Mouse (Mus musculus) MEL (cell line): ENCODE data around the gene Muc5ac. TPM values are rescaled to one million over a fixed set of nuclear protein-coding genes. Genes with fewer than 3 reads are reported as not detected.

Experiments
- DNase-seq: peaks from one replicate; pipeline ENCODE4 v3.0.0; 2011; ENCODE audit warnings: low read depth, low spot score
- H3K27ac ChIP-seq: 2 replicates; pipeline ENCODE4 v1.5.1; 2012; ENCODE audit warnings: low read depth, mild to moderate bottlenecking, control low read depth, low read length, moderate library complexity; ENCODE audit not compliant: control insufficient read depth
- H3K27me3 ChIP-seq, 2 experiments: fragments of 150-350 bp in 1 of 2; sonication (generic) in 1 of 2; 2 replicates each; pipeline ENCODE4 v1.6.1; 2012; ENCODE audit warnings: low read length in 2 of 2, mild to moderate bottlenecking in 2 of 2, improper control_type of control experiment in 1 of 2, moderate library complexity in 1 of 2; ENCODE audit not compliant: insufficient read depth in 2 of 2, control insufficient read depth in 1 of 2
- H3K36me3 ChIP-seq, 2 experiments: 2 replicates each; pipeline ENCODE4 v1.6.1; 2012 to 2014; ENCODE audit warnings: low read length in 2 of 2, improper control_type of control experiment in 1 of 2, inconsistent platforms in 1 of 2, mild to moderate bottlenecking in 1 of 2; ENCODE audit not compliant: insufficient read depth in 2 of 2, control insufficient read depth in 1 of 2
- H3K4me1 ChIP-seq, 2 experiments: fragments of 150-350 bp in 1 of 2; sonication (generic) in 1 of 2; 2 replicates each; pipeline ENCODE4 v1.6.1; 2012; ENCODE audit warnings: low read length in 2 of 2, improper control_type of control experiment in 1 of 2, mild to moderate bottlenecking in 1 of 2; ENCODE audit not compliant: insufficient read depth in 2 of 2, control insufficient read depth in 1 of 2
- H3K4me3 ChIP-seq, 2 experiments: fragments of 150-350 bp in 1 of 2; sonication (generic) in 1 of 2; 2 replicates each; pipeline ENCODE4 v1.5.1; 2012; ENCODE audit warnings: low read depth in 2 of 2, low read length in 2 of 2, mild to moderate bottlenecking in 2 of 2, moderate library complexity in 2 of 2, control low read depth in 1 of 2, improper control_type of control experiment in 1 of 2; ENCODE audit not compliant: control insufficient read depth in 1 of 2, insufficient read depth in 1 of 2
- H3K79me2 ChIP-seq: 2 replicates; pipeline ENCODE4 v1.6.1; 2012; ENCODE audit warnings: mild to moderate bottlenecking, low read length, moderate library complexity; ENCODE audit not compliant: control insufficient read depth, poor library complexity, insufficient read depth
- H3K9ac ChIP-seq: 2 replicates; pipeline ENCODE4 v1.6.1; 2012; ENCODE audit warnings: low read depth, mild to moderate bottlenecking, control low read depth, low read length, moderate library complexity; ENCODE audit not compliant: control insufficient read depth, poor library complexity, severe bottlenecking
- H3K9me3 ChIP-seq: fragments of 150-350 bp; sonication (generic); replicated peaks from 2 replicates; pipeline ENCODE4 v1.6.1; 2012; ENCODE audit warnings: mild to moderate bottlenecking, low read length, improper control_type of control experiment, moderate library complexity; ENCODE audit not compliant: insufficient read depth
- BHLHE40 ChIP-seq: IDR thresholded peaks from 2 replicates; pipeline ENCODE4 v1.6.1; 2012; ENCODE audit warnings: low read depth, mild to moderate bottlenecking, inconsistent platforms, low read length, improper control_type of control experiment, borderline replicate concordance
- CHD1 ChIP-seq: IDR thresholded peaks from 2 replicates; pipeline ENCODE4 v1.6.1; 2012; ENCODE audit warnings: low read depth, mild to moderate bottlenecking, inconsistent platforms, low read length, improper control_type of control experiment
- CTCF ChIP-seq, 3 experiments: IDR thresholded peaks in 2 of 3; conservative IDR thresholded peaks in 1 of 3; 2 replicates each; pipeline ENCODE4 v1.5.1; 2011 to 2012; ENCODE audit warnings: low read length in 3 of 3, low read depth in 2 of 3, mild to moderate bottlenecking in 2 of 3, improper control_type of control experiment in 1 of 3, inconsistent platforms in 1 of 3, mixed read lengths in 1 of 3, moderate library complexity in 1 of 3; ENCODE audit not compliant: control insufficient read depth in 1 of 3, insufficient read depth in 1 of 3, poor library complexity in 1 of 3, severe bottlenecking in 1 of 3
- GABPA ChIP-seq: IDR thresholded peaks from 2 replicates; pipeline ENCODE4 v1.6.1; 2012; ENCODE audit warnings: low read depth, mild to moderate bottlenecking, inconsistent platforms, low read length, improper control_type of control experiment, moderate library complexity
- GATA1 ChIP-seq: IDR thresholded peaks from 2 replicates; pipeline ENCODE4 v1.6.1; 2011; ENCODE audit warnings: low read depth, low read length, improper control_type of control experiment
- JUND ChIP-seq: IDR thresholded peaks from 2 replicates; pipeline ENCODE4 v1.6.1; 2011; ENCODE audit warnings: low read depth, mild to moderate bottlenecking, improper control_type of control experiment, low read length
- KAT2A ChIP-seq: conservative IDR thresholded peaks from 2 replicates; pipeline ENCODE4 v1.6.1; 2012; ENCODE audit warnings: low read depth, low read length, improper control_type of control experiment, inconsistent platforms
- MAX ChIP-seq: IDR thresholded peaks from 2 replicates; pipeline ENCODE4 v1.6.1; 2011; ENCODE audit warnings: low read length, improper control_type of control experiment
- MAZ ChIP-seq: IDR thresholded peaks from 2 replicates; pipeline ENCODE4 v1.6.1; 2012; ENCODE audit warnings: low read depth, mild to moderate bottlenecking, inconsistent platforms, low read length, improper control_type of control experiment
- MXI1 ChIP-seq: IDR thresholded peaks from 2 replicates; pipeline ENCODE4 v1.6.1; 2011; ENCODE audit warnings: mild to moderate bottlenecking, low read depth, low read length, improper control_type of control experiment
- NRF1 ChIP-seq: IDR thresholded peaks from 2 replicates; pipeline ENCODE4 v1.6.1; 2014; ENCODE audit warnings: low read depth, mild to moderate bottlenecking, inconsistent platforms, low read length, improper control_type of control experiment, moderate library complexity; ENCODE audit not compliant: poor library complexity, insufficient read depth, severe bottlenecking
- RAD21 ChIP-seq: IDR thresholded peaks from 2 replicates; pipeline ENCODE4 v1.6.1; 2011; ENCODE audit warnings: mild to moderate bottlenecking, low read depth, low read length, improper control_type of control experiment
- RCOR1 ChIP-seq: IDR thresholded peaks from 2 replicates; pipeline ENCODE4 v1.6.1; 2012; ENCODE audit warnings: low read depth, mild to moderate bottlenecking, inconsistent platforms, low read length, improper control_type of control experiment
- SIN3A ChIP-seq: IDR thresholded peaks from 2 replicates; pipeline ENCODE4 v1.6.1; 2012; ENCODE audit warnings: low read length, improper control_type of control experiment, inconsistent platforms
- TCF12 ChIP-seq: IDR thresholded peaks from 2 replicates; pipeline ENCODE4 v1.6.1; 2014; ENCODE audit warnings: low read depth, mild to moderate bottlenecking, inconsistent platforms, low read length, improper control_type of control experiment, moderate library complexity
- UBTF ChIP-seq: IDR thresholded peaks from 2 replicates; pipeline ENCODE4 v1.6.1; 2012; ENCODE audit warnings: low read depth, mild to moderate bottlenecking, inconsistent platforms, low read length, improper control_type of control experiment, moderate library complexity, borderline replicate concordance; ENCODE audit not compliant: insufficient read depth
- USF1 ChIP-seq: IDR thresholded peaks from 2 replicates; pipeline ENCODE4 v1.6.1; 2014; ENCODE audit warnings: low read depth, mild to moderate bottlenecking, inconsistent platforms, low read length, improper control_type of control experiment, moderate library complexity
- ZKSCAN1 ChIP-seq: IDR thresholded peaks from 2 replicates; pipeline ENCODE4 v1.6.1; 2012; ENCODE audit warnings: low read depth, mild to moderate bottlenecking, inconsistent platforms, low read length, improper control_type of control experiment, moderate library complexity
- polyA plus RNA-seq, 2 experiments: library from polyadenylated mRNA; stranded (reverse) in 1 of 2; unstranded in 1 of 2; fragments of >175 nt in 1 of 2; fragments of >200 nt in 1 of 2; gene quantifications; 2 replicates each; pipeline versions ENCODE4 v1.2.1 to v1.2.4; 2012; ENCODE audit warnings: low replicate concordance in 2 of 2, low read depth in 1 of 2; ENCODE audit not compliant: insufficient read length in 2 of 2, insufficient read depth in 1 of 2, missing spikeins in 1 of 2
- total RNA-seq: library from RNA; depleted of rRNA; stranded (reverse); fragments of 300-350 nt; gene quantifications from 2 replicates; pipeline ENCODE4 v1.2.3, GENCODE M21; 2012

Gene Muc5ac
- total and polyA plus RNA-seq, 3 experiments = not detected

- Histone ChIP-seq H3K36me3 (no peaks in the 10 kb centered on the region), H3K4me1 (no peaks in the 10 kb centered on the region), H3K4me3 (no peak within 1 kb of the TSS), H3K79me2 (no peaks in the 10 kb centered on the region), H3K9ac (no peak within 1 kb of the TSS), H3K27me3 (no peaks in the 10 kb centered on the region), H3K9me3 (no peaks in the 10 kb centered on the region)
- no peak for DNase-seq
- TF ChIP-seq CHD1 (no peak), MAZ (no peak), NRF1 (no peak), GABPA (no peak), SIN3A (no peak)
- TF ChIP-seq, all 39 proteins: peak for 0
- H3K27ac ChIP-seq = no peak within 1 kb of the TSS
Measured at GRCm38 (mm10) chr7:141838779-141839178, 50.0 kb downstream of the Muc5ac start, which contains the start of gene Muc5b. Muc5b (plus strand) TSS chr7:141839070.

GRCm38 (mm10) chr7:141840354-141840753 is 51.6 kb downstream of the Muc5ac start:
- Histone ChIP-seq H3K9me3 (no peaks in the 10 kb centered on the region), H3K27ac (no peak overlapping the region), H3K4me3 (no peak overlapping the region), H3K9ac (no peak overlapping the region), H3K27me3 (no peaks in the 10 kb centered on the region), H3K79me2 (no peaks in the 10 kb centered on the region), H3K36me3 (no peaks in the 10 kb centered on the region), H3K4me1 (no peaks in the 10 kb centered on the region)
- DNase-seq = no peak
- TF ChIP-seq RAD21 = no peak
- TF ChIP-seq BHLHE40 = no peak
- TF ChIP-seq USF1 = no peak
- TF ChIP-seq RCOR1 = no peak
- TF ChIP-seq MXI1 = no peak
- TF ChIP-seq ZKSCAN1 = no peak
- no peak for TF ChIP-seq CTCF (IDR thresholded peaks at IDR 0.05 in 2 of 3, conservative IDR thresholded peaks at IDR 0.05 in 1 of 3; ENCODE audit: control insufficient read depth in 1 of 3, insufficient read depth in 1 of 3, low read depth in 2 of 3, low read length in 3 of 3, poor library complexity in 1 of 3, severe bottlenecking in 1 of 3)
- TF ChIP-seq GATA1 = no peak
- no peak for TF ChIP-seq MAX
- no peak for TF ChIP-seq CHD1
- TF ChIP-seq KAT2A = no peak
- TF ChIP-seq TCF12 = no peak
- TF ChIP-seq JUND = no peak
- TF ChIP-seq UBTF = no peak
